Mouse (Mus musculus): Measurements from ENCODE around the gene Scfd2. TPM values are rescaled to one million over a fixed set of nuclear protein-coding genes. Genes with fewer than 3 reads are reported as not detected.
A peak's percentile ranks its signal among the peaks of the same experiment; 100 is the strongest.

Scfd2 gene
- total RNA-seq, 2 experiments from 2014 or later: 22.7 to 24.4 TPM

DNA sequence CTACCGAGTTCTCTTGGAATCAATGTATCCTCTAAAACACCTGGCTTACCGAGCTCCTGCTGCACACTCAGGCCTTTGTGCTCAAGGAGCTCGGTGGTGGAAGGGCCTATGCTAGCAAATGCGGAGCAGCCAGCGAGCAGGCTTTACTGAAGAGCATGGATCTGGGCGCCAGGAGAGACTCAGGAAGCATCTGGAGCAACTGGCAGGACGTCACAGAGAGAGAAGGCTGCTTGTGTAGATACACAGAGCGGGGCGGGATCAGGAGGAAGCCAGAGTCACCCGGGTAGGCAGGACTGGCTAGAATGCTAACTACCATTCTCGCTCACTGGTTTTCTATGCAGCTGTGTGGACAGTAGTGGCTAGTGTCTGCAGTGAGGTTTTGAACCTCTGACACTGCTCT, 320.2 kb downstream of the Scfd2 start:
- DNase-seq (ENCODE audit: extremely low spot score in 1 of 2, low spot score in 1 of 2): no peak

DNA sequence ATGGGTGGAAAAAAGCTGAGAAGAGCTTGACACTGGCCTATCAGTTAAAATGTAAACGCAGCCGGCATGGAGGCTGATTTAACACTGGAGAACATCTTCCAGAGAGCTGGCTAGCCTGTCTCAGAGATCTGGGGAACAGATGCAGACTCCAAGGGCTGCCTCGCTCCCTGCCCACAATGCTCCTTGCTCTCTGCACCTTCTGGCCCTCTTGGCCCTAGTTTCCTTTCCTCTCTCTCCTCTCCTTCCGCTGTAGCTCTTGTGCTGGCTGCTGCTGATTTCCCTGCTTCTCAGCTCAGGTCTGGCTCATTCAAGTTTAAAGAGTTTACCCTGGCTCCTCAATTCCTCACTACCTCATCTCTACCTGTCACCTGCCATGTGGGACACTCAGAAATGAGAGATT, 321.9 kb downstream of the Scfd2 start:
- no peak for DNase-seq (ENCODE audit: extremely low spot score in 1 of 2, low spot score in 1 of 2)

DNA sequence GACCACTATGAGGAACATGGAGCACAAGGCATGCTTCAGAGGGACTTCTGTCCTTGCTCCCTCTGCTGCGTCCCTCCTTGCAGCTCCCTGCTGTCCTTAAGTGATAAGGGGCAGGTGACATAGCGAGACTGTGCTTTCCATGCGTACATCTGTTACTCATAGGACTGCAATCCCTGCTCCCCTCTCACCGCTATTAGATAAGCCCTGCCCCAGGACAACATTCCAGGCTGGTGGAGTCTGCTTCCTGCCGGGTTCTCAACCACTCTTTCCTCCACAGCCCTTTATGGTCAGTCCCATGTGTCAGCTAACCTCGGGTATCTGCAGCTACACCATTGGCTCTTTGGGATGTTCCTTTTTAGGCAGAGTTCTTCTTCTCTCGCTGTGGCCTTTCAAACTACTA, 323.1 kb downstream of the Scfd2 start:
- no peak for DNase-seq (ENCODE audit: extremely low spot score in 1 of 2, low spot score in 1 of 2)

DNA sequence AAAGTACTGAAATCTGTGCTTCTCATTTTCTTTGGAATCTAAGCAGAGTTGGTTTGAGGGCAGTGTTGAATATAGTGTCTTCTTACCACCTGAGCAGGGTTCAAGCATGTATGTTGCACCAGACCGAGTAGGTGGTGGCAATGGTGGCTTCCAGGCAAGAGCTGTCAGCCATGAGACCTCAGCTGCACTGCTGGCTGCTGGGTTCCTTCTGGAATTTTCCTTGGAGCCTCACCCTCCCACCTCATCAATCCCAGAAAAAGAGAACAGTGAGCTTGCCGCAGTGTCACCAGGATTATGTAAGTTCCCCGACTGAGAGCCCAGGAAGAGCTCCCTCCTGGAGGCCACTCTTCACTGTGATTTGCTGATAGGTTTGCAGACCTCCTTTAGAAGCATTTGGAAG, 324.4 kb downstream of the Scfd2 start:
- DNase-seq (ENCODE audit: extremely low spot score in 1 of 2, low spot score in 1 of 2): no peak

DNA sequence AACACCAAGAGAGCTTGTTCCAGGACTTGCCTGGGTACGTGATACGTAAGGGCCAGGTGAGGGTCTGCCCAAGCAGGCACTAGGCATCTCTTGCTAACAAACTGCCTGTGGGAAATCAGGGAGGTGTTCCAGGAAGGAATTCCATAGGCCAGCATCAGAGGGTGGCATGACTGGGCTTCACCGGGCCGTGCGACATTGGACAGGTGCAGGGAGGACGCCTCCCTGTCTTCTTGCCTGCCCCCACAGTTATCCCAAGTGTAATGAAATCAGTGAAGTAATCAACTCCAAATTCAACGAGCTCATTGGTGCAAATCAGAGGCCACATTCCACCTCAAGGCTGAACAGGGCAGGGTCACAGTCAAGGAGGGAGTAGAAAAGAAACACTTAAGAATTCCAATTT, 324.9 kb downstream of the Scfd2 start:
- DNase-seq (ENCODE audit: extremely low spot score in 1 of 2, low spot score in 1 of 2): no peak

DNA sequence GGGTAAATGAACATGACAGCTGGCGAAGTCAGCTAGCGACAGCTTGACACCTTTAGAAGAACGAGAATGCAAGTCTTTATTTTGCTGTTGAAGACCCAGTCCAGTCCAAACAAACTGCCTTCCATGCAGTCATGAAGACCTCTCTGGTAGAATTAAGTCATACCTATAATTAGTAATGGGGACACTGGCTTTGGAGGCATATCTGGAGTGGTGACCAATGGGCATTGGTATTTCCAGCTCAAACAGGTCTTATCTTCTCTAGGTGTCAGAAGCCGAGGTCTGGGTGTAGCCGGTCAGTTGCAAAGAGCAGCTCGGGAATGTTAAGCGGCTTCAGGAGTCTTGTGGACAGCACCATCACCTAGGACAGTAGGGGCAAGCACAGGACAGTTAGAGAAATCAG, 325.5 kb downstream of the Scfd2 start:
- no peak for DNase-seq (ENCODE audit: extremely low spot score in 1 of 2, low spot score in 1 of 2)

DNA sequence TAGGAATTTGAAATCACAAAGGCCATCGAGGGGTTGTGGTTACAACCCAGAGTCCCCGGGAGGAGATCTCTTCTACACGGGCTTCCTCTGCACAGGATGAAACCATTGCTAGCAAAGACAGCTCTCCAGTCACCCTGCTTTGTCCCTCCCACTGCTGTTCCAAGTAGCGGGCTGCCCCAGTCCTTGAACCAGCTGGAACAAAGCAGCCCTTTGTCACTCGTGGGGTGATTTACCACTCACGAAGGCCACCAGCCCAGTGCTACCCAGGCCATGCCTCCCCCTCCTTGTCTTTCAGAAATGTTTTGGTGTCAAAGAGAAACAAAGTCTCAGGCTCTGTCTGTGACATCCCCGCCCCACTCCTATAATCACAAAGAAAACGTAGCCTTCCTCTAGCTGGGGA, 326.1 kb downstream of the Scfd2 start:
- no peak for DNase-seq (ENCODE audit: extremely low spot score in 1 of 2, low spot score in 1 of 2)

DNA sequence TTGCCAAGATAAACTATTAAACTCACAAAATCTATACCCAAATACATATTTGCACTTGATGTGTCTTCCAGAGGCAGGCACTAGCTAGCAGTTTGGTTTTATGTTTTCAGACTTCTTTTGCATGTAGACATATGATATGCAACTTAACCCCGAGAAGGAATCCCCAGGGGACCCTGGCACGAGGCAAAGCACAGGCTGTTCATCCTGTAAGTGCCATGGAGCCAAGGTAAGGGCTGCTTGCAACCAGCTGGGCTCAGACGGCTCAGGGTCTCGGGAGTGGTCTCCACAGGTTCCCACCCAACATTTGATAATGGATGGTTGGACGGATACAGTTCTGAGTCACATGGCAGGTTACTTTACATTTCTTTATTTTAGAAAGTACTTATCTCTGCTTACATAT, 327.1 kb downstream of the Scfd2 start:
- DNase-seq (ENCODE audit: extremely low spot score in 1 of 2, low spot score in 1 of 2): no peak

DNA sequence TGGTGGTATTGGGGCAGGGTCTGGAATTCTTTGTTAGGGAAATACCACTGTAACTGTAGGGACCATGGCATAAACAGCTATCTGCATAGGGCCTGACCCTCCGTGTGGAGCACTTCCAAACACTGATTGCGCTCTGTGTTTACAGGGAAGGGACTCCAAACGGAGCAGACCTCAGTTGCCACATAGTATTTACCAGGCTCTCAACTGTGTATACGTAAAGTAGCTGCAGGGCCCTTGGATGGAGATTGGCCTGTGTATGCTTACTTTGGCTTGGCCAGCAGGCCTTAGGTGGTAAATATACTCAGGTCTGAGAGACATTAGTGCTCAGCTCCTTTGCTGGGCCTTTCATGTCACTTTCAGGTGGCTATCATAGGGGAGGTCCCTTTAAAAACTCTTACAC, 329.0 kb downstream of the Scfd2 start:
- no peak for DNase-seq (ENCODE audit: extremely low spot score in 1 of 2, low spot score in 1 of 2)

DNA sequence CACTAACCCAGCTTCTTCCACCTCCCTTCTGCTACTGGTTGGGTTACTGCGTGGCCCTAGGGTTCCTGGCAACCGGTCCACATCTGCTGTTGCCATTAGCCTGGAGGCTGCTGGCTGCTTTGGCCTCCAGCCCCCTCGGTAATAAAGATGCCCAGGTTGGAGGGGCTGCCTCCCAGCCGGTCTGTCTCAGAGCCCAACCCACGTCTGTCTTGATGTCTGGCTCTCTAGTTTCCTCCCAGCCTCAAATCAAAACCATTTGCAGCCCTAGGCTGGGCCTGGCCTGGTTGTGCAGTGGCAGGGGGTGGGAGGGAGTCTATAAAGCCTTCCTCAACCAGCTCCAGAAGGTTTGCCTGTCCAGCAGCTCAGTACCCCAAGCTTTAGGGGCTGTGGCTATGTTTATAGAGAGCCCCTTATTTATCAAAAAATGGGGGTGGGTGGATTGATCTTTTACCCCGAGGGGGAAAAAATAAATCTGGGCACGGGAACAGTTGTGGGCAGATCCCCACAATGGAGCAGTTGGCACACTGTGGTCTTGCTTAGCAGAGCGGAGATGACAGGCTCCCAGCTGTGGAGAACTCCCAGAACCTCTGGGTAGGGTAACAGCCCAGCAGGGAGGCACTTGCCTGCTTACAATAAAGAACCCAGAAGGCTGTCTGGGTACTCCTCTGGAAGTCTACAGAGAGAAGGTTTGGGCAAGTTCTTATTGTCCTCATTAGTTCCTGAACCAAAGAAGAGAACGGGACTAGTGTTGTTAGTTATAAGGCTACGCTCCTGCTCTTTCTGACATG, 329.8 kb downstream of the Scfd2 start:
- DNase-seq (ENCODE audit: extremely low spot score in 1 of 2, low spot score in 1 of 2): no peak

DNA sequence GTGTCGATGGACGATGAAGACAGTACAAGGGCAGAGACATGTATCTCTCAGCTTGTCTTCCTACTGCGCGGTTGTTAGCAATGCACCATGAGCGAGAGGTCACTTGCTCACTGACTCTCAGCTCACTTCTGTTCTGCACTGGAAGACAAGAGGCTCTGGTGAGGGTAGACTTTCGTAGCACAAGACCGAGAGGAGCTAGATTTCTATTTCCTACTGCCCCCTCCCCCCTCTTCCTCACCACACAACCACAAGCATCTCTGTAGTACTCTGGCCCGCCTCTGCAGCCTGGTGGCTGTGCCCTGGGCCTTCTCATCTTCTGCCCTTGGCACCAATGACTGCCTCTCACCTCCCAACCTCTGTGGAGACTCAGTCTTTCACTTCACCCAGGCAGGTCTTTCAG, 331.1 kb downstream of the Scfd2 start:
- DNase-seq (ENCODE audit: extremely low spot score in 1 of 2, low spot score in 1 of 2): no peak

DNA sequence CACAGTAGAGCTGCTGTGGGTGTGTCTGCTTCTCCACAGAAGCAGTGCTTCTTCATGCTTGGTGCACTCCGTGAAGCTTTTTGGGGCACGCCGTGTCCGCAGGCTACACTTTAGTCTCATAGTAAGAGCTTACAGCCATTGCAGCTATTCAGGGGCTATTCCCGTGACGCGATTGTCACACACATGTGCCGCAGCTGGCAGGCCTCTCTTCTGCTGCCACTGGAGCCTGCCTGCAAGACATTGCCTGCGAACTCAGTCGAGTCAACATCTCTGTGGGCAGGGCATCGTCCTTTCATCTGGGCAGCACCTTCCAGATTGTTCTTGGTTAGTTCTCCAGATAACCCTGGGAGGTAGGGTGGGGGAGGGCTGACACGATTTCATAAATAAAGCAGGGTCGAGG, 331.8 kb downstream of the Scfd2 start:
- no peak for DNase-seq (ENCODE audit: extremely low spot score in 1 of 2, low spot score in 1 of 2)

DNA sequence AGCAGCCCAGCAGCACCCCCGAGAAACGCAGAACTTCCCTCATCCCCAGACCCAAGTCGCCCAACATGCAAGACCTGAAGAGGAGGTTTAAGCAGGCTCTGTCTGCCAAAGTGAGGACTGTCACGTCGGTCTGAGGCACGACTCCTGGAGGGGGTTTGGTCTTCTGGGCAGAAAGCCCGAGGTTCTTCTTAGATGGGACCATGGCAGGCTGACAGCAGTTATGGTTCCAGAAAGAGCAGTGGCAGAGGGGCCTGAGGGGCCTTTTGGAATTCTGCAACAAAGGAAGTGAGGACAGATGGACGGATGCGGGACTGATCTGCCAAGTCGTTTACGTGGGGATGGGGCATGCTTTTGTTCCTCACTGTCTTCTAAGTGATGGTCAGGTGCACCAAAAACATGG, 333.1 kb downstream of the Scfd2 start:
- no peak for DNase-seq (ENCODE audit: extremely low spot score in 1 of 2, low spot score in 1 of 2)

DNA sequence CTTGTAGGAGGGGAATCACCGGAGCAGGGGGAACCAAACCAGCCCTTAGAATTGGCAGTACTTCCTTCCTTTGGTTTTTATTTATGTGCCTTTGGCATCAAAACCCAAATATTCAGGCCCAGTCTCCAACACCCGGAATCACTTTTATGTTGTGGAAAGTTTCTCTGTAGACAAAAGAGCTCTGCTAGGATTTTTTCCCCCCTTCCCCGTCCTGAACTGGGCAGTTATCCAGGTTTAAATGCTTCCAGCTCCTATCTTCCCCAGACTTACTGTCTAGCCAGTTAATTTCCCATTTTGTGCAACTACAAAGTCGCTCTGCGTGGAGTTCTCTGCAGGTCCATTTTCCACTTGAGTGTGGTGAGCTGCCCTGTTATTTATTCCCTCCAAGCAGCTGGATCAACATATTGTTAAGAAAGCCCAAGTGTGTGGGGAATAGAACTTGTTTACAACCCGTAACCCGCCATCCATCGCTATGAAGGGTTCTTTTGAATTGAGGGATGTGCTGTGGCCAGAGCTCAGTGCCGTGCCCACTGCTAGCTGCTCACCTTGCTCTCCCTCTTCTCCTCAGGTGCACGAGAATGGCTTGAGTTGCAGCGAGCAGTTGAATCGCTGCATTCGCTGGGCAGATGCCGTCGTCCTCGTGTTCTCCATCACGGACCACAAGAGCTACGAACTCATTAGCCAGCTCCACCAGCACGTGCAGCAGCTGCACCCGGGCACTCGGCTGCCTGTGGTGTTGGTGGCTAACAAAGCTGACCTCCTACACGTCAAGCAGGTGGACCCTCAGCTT, 333.8 kb downstream of the Scfd2 start:
- no peak for DNase-seq (ENCODE audit: extremely low spot score in 1 of 2, low spot score in 1 of 2)

DNA sequence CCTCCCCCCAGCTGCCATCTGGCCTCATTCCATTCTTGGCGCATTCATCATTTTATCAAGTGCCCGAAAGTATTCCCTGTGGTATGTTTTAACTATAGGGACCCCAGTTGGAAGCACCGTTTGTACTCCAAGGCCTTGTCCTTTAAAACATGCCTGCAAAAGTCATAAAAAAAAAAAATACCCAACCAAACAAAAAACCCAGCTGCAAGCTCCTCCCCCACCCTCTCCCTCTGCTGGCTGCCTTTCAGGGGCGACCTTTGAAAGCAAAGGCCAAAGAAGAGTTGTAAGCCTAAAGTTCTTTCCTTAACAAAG, 335.3 kb downstream of the Scfd2 start:
- DNase-seq (ENCODE audit: extremely low spot score in 1 of 2, low spot score in 1 of 2): no peak

DNA sequence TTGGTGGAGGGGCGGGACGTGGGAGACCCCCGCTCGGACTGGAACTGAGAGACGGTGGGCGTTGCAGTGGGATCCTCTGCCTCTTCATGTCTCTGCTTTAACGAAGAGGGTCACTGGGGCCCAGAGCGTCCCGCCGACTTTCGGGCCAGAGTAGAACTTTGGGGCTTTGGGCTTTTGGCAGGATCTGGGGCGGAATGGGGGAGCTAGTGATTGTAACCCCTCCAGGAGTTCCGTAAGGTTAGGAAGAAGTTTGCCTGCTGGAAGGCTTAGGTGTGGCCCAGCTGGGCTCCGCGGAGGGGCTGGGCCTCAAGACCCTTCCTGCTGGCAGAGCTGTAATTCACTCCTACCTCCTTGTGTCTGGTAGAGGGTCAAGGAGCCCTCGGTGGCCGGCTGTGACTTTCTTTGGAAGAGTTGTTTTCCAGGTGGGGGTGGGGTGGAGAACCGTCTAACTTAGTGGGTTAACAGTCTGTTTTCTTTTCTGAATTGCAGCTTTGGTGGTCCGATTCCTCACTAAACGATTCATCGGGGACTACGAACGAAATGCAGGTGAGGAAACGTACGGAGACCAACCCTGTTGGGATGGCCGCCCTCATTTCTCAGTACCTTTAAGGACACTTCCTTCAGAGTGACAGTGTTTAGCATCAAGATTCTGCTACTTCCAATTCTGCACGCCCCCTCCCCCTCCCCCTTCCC, 335.8 kb downstream of the Scfd2 start:
- no peak for DNase-seq (ENCODE audit: extremely low spot score in 1 of 2, low spot score in 1 of 2)

DNA sequence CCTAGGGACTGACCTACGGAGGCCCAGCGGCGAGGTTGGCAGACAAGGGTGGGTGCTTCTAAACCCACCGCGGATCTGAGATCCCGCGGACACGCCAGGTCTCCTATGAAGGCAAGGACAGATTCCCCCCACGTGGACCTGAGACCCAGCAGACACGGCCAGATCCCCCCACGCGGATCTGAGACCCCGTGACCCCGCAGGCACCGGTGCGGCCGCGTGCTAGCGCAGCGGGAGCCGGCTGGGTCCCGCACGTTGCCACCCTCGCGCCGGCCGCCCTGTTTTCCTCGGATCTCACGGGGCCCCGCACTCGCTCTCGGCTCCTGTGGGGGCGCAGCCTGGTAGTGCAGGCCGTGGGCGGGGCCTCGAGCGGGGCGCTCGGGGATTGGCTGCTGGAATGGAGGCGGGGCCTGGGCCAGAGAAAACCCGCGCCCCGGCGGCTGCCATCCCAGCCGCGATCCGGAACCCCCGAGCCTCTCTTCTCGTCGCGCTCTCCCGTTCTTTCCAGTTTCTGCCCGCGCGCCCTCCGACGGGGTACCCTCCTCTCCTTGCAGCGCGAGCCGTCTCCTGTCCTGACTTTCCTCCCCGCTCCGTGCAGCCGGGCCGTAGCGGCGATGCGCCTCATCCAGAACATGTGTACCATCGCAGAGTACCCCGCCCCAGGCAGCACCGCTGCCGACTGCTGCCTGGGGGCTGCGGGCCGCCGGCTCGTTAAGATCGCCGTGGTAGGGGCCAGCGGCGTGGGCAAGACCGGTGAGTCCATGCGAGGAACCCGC, 336.5 kb downstream of the Scfd2 start, which contains the start of gene Rasl11b:
Gene Rasl11b, plus strand, starts transcription at position 446 of the 773 bp plus-strand sequence.
- DNase-seq (ENCODE audit: extremely low spot score in 1 of 2, low spot score in 1 of 2): peak; percentile 91 to 92

DNA sequence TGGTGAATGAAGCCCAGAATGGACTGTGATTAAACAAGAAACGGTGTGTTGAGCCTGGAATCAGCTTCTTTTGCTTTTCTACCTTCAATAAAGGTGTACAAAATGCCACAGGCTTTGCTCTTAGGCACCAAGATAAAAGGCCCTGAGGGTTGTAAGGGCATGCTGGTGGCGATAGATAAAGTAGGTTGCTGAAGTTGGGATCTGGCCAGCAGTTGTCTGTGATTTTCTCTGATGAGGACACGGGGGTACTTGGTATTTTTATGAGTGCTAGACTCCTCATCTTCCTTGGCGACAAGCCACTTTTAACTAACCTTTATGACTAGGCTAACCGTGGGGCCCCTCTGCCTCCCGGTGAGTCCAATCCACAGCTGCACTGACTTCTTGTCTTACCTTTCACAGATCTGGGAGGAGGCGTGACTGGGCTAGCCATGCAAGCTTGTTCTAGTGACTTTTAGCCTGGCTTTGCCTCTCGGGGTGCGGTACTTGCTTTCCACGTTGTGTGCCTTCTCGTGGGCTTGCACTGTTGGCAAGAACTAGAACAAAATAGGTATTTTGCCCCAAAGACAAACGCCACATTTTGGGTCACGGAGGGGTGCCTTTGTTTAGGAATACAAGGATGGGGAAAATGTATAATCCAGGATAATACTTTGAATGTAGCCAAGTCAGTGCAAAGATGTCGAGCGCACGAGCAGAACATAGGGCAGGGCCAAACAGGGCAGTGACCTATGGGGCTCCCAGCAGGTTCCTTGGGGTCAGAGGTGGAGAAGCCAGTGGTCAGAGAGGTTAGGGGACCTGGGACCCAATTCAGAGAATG, 337.3 kb downstream of the Scfd2 start:
- DNase-seq (ENCODE audit: extremely low spot score in 1 of 2, low spot score in 1 of 2): no peak

DNA sequence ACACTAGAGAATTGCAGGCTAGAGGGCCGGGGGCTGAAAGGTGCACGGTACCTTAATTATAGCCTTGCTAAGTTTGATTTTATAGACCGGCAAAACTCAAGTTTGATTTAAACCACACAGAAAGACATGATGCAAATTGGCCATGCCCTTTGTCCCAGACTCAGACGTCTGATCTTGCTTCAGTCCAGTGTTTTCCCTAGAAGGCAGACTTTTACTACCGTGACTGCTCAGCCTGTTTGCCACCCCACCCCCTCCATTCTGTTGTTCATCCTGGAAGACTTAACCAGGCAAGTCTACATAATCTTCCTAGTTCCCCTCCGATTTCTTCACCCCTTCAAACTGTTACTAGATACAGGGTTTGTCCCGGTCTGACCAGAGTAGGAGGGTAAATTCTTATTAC, 337.9 kb downstream of the Scfd2 start:
- no peak for DNase-seq (ENCODE audit: extremely low spot score in 1 of 2, low spot score in 1 of 2)

DNA sequence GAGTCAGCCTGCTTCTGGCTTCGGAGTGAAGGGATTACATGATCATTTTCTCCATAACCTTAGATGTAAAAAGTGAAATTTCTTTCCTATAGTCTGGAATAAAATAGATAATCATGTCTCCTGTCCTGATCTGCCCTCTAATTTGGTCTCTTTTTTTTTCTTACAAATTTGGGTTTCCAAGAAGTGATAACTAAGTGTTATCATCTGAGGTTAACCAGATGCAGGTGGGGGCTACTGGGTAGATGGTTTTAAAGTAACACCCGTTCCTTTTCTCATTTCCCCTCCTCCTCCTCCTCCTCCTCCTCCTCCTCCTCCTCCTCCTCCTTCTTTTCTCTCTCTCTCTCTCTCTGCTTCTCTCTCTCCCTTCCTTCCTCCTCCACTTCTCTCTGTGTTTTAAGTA, 338.6 kb downstream of the Scfd2 start:
- no peak for DNase-seq (ENCODE audit: extremely low spot score in 1 of 2, low spot score in 1 of 2)

Measured in layer of hippocampus, postnatal 25 days (tissue).